Comparison of ENCODE assay signal across 10 mouse cellular contexts in genomic region chr5:133310979-133311890, GRCm38 (mm10).
DNase-seq lines count a peak whose midpoint lies in the region; ATAC-seq and TF ChIP-seq lines count a peak whose summit lies in the region.
"Had no signal": no experiment of that assay in that cellular context is flagged by ENCODE, and none has a peak within 500 bp of the region (broad histone marks: within the 10 kb centered on the region; RNA-seq: fewer than 3 reads in every experiment).

No protein-coding gene starts in this region.

- H3K9me3 ChIP-seq in limb, embryonic 11.5 days (ENCODE audit: control insufficient read depth, low read length): no peaks in the 10 kb centered on the region
- no peaks in the 10 kb centered on the region for H3K9me3 ChIP-seq in liver, postnatal 0 days (ENCODE audit: low read length)
- H3K9me3 ChIP-seq: heart, embryonic 15.5 days had no signal

- H3K27ac ChIP-seq in limb, embryonic 11.5 days (replicated peaks; ENCODE audit: low read depth, low read length): no peak overlapping the region
- H3K27ac ChIP-seq in liver, postnatal 0 days (ENCODE audit: low read depth): no peak overlapping the region
- H3K27ac ChIP-seq: heart, embryonic 15.5 days had no signal

- peak; percentile 11 for DNase-seq in cerebellum, adult 18-20 months
- DNase-seq in cerebellum, adult 11 months: no peak
- peak; percentile 42 to 44 for DNase-seq in frontal cortex, postnatal 14 days (ENCODE audit: low spot score in 2 of 2)
- peak; percentile 71 for DNase-seq in limb, embryonic 11.5 days (ENCODE audit: low spot score)
- DNase-seq in right cerebral cortex, postnatal 25 days: peak; percentile 19
- no peak for DNase-seq in lung, adult 18-20 months
- no peak for DNase-seq in heart, postnatal 4 days
- DNase-seq in liver, postnatal 0 days: no peak
- DNase-seq: lung, postnatal 14 days had no signal

- peak; percentile 54; the same call in 1 of the 2 replicates for ATAC-seq in limb, embryonic 11.5 days (ENCODE audit: insufficient number of reproducible peaks, low FRiP score, low TSS enrichment, low read depth)
- no peak for ATAC-seq in liver, postnatal 0 days

- H3K36me3 ChIP-seq in limb, embryonic 11.5 days (ENCODE audit: control insufficient read depth, insufficient read depth, low read length): no peaks in the 10 kb centered on the region
- H3K36me3 ChIP-seq in liver, postnatal 0 days (replicated peaks; ENCODE audit: insufficient read depth, low read length): no peaks in the 10 kb centered on the region
- H3K36me3 ChIP-seq: heart, embryonic 15.5 days had no signal

- H3K9ac ChIP-seq in limb, embryonic 11.5 days (ENCODE audit: low read length): no peak overlapping the region
- no peak overlapping the region for H3K9ac ChIP-seq in liver, postnatal 0 days (replicated peaks)
- H3K9ac ChIP-seq: heart, embryonic 15.5 days had no signal

- H3K4me3 ChIP-seq in limb, embryonic 11.5 days (ENCODE audit: low read depth, low read length): no peak overlapping the region
- no peak overlapping the region for H3K4me3 ChIP-seq in liver, postnatal 0 days (ENCODE audit: low read depth, low read length)
- H3K4me3 ChIP-seq: heart, embryonic 15.5 days had no signal

- H3K4me1 ChIP-seq in limb, embryonic 11.5 days (ENCODE audit: control insufficient read depth, insufficient read depth, low read length): 0 out of 2 replicates have a peak, but pooled peaks cover 6% of the 10 kb centered on the region
- no peaks in the 10 kb centered on the region for H3K4me1 ChIP-seq in liver, postnatal 0 days (ENCODE audit: insufficient read depth)
- H3K4me1 ChIP-seq: heart, embryonic 15.5 days had no signal

- no peak for TF ChIP-seq CTCF in liver, postnatal 0 days (IDR thresholded peaks at IDR 0.05; ENCODE audit: low read depth)

- no peaks in the 10 kb centered on the region for H3K27me3 ChIP-seq in limb, embryonic 11.5 days (ENCODE audit: control insufficient read depth, insufficient read depth, low read length)
- H3K27me3 ChIP-seq in liver, postnatal 0 days (ENCODE audit: insufficient read depth, low read length): no peaks in the 10 kb centered on the region
- H3K27me3 ChIP-seq: heart, embryonic 15.5 days had no signal

- H3K4me2 ChIP-seq in limb, embryonic 11.5 days (ENCODE audit: low read depth, severe bottlenecking): no peak overlapping the region
- no peak overlapping the region for H3K4me2 ChIP-seq in liver, postnatal 0 days (ENCODE audit: low read depth, low read length)
- H3K4me2 ChIP-seq: heart, embryonic 15.5 days had no signal

- 20% methylated on average over 6 of the region's 6 CpGs for WGBS in limb, embryonic 11.5 days
- WGBS in liver, postnatal 0 days (ENCODE audit: insufficient replicate concordance): 65% methylated on average over 6 of the region's 6 CpGs

- no peak for TF ChIP-seq EP300 in liver, postnatal 0 days (IDR thresholded peaks at IDR 0.05; ENCODE audit: low read depth)

Comparison
In these comparisons a context has a peak if more than half of its experiments do, and no peak if none do; other contexts are left out.
1. DNase-seq: peak in cerebellum, adult 18-20 months (2 of 2), frontal cortex, postnatal 14 days (2 of 2), limb, embryonic 11.5 days (single experiment) and right cerebral cortex, postnatal 25 days (single experiment); none in cerebellum, adult 11 months (single experiment), lung, adult 18-20 months (0 of 2), heart, postnatal 4 days (single experiment) and liver, postnatal 0 days (single experiment).